Comparison of ENCODE assay signal across 8 mouse cellular contexts in the genomic region with DNA sequence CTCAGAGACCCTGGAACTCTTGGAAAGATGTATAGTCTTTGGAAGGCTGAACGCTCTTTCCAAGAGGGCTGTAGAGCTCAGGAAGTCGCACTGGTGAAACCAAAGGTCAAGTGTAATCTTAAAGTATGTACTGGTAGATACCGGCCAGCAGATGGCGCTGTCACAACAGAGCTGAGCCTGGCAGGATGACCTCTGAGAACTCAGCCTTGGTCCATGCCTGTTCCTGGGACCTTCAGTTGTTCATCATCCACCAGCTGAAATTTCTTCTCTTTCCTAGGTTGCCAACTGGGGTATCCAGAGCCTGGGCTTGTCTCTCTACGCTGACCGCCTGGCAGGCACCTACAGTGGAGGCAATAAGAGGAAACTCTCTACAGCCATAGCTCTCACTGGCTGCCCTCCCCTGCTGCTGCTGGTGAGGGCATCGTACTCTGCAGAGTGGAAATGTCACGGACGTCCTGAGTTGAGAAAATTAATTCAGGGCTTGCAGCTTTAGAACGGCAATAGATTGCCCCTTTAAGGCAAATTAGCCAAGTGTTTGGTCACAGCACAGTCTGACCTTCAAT.
DNase-seq lines count a peak whose midpoint lies in the region; TF ChIP-seq lines count a peak whose summit lies in the region.

No protein-coding gene starts in this region.

- peak; percentile 69 for DNase-seq in gastrocnemius, adult 2 months
- DNase-seq in gastrocnemius, adult 8-10 months (ENCODE audit: low spot score in 2 of 2): no peak
- peak; percentile 87 for DNase-seq in ZHBTc4 (ENCODE audit: low read depth, low spot score)
- DNase-seq in cerebellum, postnatal 36 days: peak; percentile 84 to 86
- peak; percentile 55 to 75 for DNase-seq in heart, postnatal 10 days
- peak; percentile 22 to 65 for DNase-seq in layer of hippocampus, postnatal 25 days (ENCODE audit: extremely low spot score in 1 of 2, low spot score in 1 of 2)
- DNase-seq in mesoderm, embryonic 11.5 days (ENCODE audit: low read depth, low spot score): peak; percentile 78
- DNase-seq in spleen, postnatal 4 days (ENCODE audit: low spot score in 2 of 2): peak; percentile 49 to 83

- H3K27ac ChIP-seq in gastrocnemius, adult 2 months: no peak overlapping the region

- peak; percentile 82 for TF ChIP-seq CTCF in gastrocnemius, adult 2 months (IDR thresholded peaks at IDR 0.05)

- no peak overlapping the region for H3K4me3 ChIP-seq in gastrocnemius, adult 2 months

- intact Hi-C loops in gastrocnemius, adult 2 months (cut with DNase I): no loop called here
- intact Hi-C loops in heart, postnatal 10 days (cut with DNase I): loop anchor here (5.0 to 10.0 kb wide), 2 partner anchors 78 to 295 kb away; a partner anchor contains a TSS

Comparison
In these comparisons a context has a peak if more than half of its experiments do, and no peak if none do; other contexts are left out.
1. DNase-seq: peak in gastrocnemius, adult 2 months (single experiment), ZHBTc4 (single experiment), cerebellum, postnatal 36 days (2 of 2), heart, postnatal 10 days (2 of 2), layer of hippocampus, postnatal 25 days (2 of 2), mesoderm, embryonic 11.5 days (single experiment) and spleen, postnatal 4 days (2 of 2); none in gastrocnemius, adult 8-10 months (0 of 2).